Mouse (Mus musculus) thymus, adult 2 months (tissue): ENCODE results near the gene Tnk2.

Experiments
- CTCF ChIP-seq: fragments of 200-500 bp; IDR thresholded peaks from 2 replicates; pipeline ENCODE4 v1.5.1; 2012; ENCODE audit warnings: mild to moderate bottlenecking, control low read depth, low read length, moderate library complexity, borderline replicate concordance; ENCODE audit not compliant: control insufficient read depth, poor library complexity, insufficient read depth; ENCODE audit errors: extremely low read depth
- POLR2A ChIP-seq: fragments of 200-500 bp; IDR thresholded peaks from 2 replicates; pipeline ENCODE4 v1.6.1; 2012; ENCODE audit warnings: mild to moderate bottlenecking, low read length, control low read depth, moderate library complexity; ENCODE audit not compliant: control insufficient read depth, poor library complexity, insufficient read depth; ENCODE audit errors: extremely low read depth

DNA sequence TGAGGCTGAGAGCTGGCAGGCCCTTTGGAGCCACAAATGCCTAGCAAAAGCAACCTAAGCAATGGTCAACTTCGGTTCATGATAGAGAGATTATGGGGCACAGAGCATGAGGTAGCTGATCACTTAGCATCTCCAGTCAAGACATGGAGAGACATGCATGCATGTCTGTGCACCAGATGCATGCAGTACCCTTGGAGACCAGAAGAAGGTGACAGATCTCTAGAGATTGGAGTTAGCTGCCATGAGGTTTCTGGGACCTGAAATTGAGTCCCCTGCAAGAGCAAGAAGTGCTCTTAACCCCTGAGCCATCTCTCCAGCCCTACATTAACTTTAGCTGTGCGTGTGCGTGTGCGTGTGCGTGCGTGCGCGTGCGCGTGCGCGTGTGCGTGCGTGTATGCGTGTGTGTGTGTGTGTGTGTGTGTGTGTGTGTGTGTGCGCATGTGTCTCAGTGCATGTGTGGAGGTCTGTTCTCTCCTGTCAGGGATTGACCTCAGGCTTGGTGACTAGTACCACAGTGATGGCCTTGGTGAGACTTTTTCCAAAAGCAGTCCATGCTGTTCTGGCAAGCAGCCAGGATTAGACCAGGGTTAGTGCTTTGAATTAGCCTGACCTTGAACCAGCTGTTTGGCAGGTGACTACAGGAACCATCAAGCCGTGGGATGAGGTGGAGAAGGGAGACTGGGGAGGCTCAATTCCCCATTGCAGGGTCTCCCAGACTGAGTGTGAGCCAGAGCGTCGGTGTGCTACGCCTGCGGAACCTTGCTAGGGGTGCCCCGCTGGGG, 54.2 kb downstream of the Tnk2 start:
- TF ChIP-seq CTCF = no peak
- no peak for TF ChIP-seq POLR2A
